Mouse (Mus musculus): ENCODE results near the gene Tnfrsf8. TPM values are rescaled to one million over a fixed set of nuclear protein-coding genes. Genes with fewer than 3 reads are reported as not detected.
A peak's percentile ranks its signal among the peaks of the same experiment; 100 is the strongest.

Gene Tnfrsf8
- total RNA-seq, 2 experiments from 2014 or later, result 1.1 to 2.8 TPM

DNA sequence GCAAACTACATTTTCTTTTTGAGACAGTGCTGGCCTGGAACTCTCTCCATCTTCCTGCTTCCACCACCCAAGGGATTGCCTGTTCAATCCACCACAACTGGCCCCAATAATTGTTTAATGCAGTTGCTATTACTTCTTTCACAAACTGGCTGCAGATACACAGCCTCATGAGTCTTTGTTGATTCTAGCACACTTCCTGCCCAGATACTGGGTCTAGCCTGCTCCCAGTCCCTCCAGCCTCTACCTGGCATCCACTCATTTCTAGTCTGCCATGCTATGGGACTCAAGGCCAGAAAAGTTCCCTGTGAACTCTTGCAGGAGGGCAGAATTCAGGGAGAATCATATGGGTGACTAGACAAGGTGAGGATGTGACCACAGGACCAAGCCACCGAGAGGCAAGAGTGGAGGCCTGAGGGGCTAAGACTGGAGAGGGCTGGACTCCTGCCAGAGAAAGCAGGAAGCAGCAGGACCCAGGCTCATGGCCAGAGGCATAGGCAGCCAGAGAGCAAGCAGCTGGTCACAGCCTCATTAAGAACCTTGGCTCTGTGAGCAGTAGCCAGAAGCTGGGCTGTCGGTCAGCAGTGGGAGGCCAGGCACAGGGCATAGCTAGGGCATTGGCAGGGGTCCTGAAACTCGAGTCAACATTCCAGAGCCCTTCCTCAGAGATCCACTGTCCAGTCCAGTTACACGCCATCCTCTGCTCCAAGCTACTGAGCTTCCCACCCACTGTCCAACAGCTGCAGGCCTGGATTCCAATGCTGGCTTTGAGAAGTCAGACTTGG, 75.7 kb downstream of the Tnfrsf8 start:
- ATAC-seq (ENCODE audit: poor library complexity, severe bottlenecking), result no peak

DNA sequence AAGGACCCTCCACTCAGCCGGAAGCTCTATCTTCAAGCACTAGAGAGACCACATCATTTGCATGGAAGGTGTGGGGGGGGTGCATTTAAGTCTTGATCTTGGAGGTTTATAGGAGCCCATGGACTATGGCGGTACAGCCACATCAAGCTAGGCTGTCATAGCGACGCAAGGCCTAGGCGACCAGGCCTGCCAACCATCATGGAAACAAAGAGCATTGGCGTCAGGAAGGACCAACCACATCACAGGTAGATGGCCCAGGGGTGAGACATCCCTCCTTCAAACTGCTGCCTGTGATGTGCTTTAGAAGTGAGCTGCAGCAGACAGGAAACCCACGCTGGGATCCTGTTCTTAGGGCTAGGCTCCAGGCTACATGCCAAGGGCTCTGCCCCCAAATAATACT, 78.9 kb downstream of the Tnfrsf8 start:
- ATAC-seq (ENCODE audit: poor library complexity, severe bottlenecking), result peak; percentile 5

DNA sequence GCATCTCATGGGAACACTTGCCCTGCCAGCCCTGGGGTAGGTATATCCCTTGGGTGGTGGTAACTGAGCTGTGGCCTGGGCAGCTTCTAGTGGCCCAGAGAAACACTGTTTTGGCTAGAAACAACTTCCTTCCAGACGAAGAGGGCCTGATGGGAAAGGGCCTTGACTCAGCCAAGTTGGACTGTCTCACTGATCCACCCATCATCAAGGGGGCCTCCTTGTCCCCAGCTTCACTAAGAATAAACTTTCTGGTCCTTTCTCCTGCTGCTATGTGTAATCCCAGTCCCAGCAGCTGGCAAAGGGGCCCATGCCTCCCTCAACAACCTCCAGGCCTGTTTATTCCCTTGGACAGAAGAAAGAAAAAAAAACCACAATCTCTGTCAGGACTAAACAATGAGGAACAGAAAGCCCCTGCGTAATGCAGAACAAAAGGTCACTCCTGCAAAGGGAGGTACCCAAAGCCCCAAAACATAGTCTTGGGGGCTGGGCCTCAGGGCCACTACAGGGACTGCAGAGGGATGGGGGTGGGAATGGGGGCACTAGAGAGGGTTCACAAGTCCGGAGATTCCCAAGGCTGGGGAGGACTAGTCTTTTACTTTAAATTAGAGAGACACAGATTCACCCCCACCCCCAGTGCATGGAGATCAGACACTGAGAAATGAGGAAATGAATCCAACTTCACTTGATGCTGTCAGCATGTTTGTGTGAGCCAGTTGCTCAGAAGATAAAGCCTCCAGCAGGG, 81.3 kb downstream of the Tnfrsf8 start:
- peak; percentile 62 for ATAC-seq (ENCODE audit: poor library complexity, severe bottlenecking)

DNA sequence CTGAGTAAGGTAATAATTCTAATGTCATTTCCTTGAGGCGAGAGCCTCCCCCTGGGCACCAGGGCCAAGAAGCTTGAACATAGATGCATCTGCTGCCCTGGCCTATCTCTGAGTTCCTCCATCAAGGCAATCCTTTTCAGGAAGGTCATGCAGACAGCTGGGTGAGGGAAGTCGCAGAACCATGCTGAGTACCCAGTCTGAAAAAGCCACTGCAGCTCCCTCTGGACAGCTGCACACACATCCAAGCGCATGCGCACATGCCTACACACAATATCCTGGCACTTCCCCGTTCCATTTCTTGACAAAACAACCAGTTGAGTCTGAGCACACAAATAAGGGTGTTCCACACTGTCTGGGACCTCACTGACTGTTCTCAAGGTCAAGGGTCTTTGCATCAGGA, 83.2 kb downstream of the Tnfrsf8 start:
- no peak for ATAC-seq (ENCODE audit: poor library complexity, severe bottlenecking)

DNA sequence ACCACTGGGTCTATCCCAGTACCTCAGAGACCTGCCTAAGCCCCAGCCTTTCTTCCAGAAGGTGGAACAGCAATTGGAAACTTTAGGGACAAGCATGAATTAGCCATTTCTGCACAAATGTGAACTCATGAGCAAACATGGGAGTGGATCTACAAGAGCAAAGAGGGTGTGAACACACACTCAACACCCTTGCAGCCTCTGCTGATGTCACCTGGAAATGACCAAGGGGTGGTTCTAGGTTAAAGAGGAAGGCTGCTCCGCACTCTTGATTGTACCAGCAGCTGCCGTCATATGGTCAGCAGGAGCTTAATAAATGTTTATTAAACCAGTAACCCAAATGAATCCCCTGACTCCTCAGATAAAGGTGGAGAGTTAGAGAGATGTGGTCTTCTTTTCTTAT, 84.3 kb downstream of the Tnfrsf8 start:
- ATAC-seq (ENCODE audit: poor library complexity, severe bottlenecking), result no peak

DNA sequence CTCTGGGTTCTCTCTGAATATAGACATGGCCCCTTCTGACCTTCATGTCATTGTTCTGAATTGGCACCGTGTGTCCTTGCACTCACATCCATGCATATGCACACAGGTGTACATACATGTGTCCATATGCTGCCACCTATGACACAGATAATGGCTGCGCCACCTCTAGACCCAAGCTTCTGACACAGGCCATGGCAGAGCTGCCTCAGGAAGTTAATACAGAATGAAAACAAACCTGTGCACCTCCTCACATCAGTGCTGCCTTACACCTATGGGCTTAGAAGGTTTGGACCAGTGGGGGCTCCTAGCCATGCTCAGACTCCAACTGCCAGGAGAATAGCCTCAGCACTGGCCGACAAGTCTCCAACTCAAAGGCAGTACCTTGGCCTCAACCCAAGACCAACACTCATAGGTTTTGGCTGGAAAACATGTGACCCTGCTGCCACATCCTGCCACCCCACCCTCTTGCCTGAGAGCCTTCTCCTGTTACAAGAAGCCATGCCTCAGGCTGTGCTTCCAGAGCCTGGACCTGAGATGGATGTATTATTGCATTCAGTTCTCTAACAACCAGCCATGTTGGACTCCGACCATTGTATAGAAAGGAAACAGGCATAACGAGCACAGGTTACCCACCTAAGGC, 85.3 kb downstream of the Tnfrsf8 start:
- ATAC-seq (ENCODE audit: poor library complexity, severe bottlenecking), result 0 out of 2 replicates have a peak, but pooled peaks have one; percentile 16

DNA sequence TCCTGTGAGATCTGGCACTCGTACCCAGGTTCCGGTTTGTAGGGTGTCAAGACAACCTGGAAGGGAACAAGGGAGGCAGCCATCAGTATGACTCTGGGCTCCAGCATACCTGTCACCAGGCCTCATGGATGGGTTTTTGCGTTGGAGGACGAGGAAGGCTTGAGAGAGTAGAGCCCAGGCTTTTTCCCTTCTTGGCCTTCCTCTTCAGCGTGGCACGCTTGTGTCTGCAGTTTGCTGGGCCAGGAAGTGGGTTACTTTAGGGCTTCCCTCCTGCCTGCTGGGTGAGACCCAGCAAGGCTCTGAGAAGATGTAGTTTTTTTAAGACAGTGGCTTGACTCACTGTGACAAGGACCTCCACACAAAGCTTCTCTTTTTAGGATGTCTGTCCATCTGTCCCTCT, 85.9 kb downstream of the Tnfrsf8 start:
- ATAC-seq (ENCODE audit: poor library complexity, severe bottlenecking), result peak; percentile 16; the same call in 1 of the 2 replicates

DNA sequence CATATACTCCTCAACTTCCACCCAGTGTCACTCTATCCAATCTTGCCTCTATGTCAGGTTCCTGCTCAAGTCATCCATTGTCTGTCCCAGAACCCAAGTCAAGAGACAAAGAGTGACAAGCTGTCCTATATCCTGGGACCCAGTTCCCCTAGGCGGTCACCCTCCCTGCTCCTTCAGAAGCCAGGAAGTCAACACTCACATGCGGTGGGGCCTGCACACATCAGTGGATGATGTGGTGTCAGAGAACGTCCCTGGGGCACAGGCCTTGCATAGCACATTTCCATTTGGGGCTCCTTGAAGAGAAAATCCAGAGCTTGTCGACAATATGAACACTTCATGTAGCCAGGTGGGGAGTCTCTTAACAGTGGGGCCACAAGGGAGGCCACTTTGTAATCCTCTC, 90.4 kb downstream of the Tnfrsf8 start:
- no peak for ATAC-seq (ENCODE audit: poor library complexity, severe bottlenecking)

DNA sequence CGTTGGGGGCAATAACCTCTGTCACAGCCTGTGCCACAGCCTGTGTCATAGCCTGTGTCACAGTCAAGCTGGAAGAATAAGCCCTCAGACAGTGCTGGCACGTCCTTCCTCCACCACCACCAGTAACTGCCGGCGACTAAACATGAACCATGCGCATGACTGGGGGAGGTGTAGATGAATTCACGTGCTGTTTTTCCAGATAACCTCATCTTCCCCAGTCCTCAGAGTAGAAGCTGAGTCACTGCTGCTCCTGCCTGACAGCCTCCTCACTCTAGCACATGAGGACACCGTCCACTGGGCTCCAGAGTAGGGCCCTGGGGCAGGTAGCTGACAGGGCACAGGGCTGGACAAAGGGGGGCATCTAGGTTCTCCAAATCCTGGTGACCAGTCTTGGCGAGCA, 92.9 kb downstream of the Tnfrsf8 start:
- ATAC-seq (ENCODE audit: poor library complexity, severe bottlenecking), result 0 out of 2 replicates have a peak, but pooled peaks have one; percentile 6

DNA sequence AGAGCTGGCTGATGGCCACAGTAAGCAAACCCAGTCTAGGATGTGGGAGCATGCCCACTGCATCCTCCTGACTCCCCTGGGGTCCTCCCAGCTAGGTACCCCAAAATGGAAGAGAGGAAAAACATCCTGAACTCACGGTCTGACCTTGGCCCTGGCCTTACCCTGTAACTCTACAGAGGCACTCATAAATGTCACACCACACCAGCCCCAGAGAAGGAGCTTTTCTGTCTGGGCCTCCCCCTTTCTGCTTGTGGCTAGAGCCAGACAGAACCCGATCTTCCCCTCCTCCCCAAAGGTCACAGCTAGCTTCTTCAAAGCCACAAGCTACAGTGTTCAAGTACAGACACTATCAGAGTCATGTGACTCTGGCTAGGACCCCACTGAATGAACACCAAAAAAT, 93.6 kb downstream of the Tnfrsf8 start:
- peak; percentile 48 for ATAC-seq (ENCODE audit: poor library complexity, severe bottlenecking)

DNA sequence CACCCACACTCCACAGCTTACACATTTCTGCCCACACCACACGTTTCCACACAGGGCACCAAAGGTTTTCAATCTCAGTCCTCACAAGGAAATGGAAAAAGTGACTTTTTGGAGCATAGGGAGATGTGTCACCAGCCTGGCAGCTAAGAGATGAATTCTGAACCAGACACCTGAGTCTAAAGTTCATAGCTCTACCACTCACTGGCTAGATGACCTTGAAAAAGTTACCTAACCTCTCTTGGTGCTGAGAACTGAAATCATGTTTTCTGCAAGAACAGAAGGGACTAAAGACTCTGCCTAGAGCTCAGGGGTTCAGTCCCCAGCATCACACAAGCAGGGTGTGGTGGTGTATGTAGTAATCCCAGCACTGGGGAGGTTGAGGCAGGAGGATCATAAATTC, 95.0 kb downstream of the Tnfrsf8 start:
- no peak for ATAC-seq (ENCODE audit: poor library complexity, severe bottlenecking)

DNA sequence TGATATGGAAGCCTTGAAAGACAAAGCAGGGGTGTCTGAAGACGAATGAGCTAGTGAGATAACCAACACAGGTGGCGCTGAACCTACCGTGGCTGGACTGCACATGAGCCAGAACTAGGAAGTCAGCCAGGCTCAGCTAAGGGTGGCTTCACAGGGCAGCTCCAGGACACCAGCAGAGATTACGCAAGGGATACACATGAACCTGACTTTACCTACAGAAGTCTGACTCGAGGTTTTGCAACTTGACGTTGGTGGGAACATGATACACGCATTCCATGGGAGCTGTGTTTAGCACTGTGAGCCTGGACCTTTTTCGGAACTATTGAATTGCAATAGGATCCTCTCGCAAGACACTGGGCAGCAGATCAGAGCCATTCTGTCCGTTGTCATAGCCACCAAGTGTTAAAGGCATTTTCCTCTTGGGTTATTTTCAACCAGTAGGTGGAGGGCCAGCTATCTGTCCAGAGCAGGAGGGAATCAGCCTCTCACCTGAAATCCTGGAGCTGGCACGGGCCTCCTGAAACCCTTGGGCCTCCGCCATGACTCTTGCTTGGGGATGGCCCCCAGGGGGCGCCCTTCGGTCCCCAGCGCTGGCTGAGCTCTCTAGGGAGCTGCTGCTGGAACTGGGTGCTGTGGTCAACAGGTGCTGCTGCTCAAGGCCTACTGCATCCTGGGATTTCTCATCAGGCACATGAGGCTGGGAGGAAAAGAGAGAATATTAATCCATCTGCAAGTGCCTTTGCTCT, 95.6 kb downstream of the Tnfrsf8 start:
- ATAC-seq (ENCODE audit: poor library complexity, severe bottlenecking), result peak; percentile 59

DNA sequence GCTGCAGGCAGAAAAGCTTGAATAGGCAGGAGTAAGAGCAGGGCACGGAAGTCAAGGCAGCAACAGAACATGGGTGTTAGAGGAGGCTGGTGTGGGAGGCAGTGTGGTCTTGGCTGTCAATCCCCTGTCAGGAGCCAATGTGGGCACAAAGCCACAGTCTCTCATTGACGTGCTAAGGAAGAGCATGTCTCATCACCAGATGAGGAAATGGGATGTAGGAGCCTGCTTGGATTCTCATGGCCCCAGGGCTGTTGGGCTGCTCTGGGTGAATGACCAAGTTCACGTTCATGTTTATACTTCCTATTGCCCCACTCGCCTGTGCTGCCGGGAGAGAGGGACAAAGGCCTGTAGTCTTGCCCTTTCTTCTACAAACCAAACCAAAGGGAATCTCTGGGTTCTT, 97.1 kb downstream of the Tnfrsf8 start:
- no peak for ATAC-seq (ENCODE audit: poor library complexity, severe bottlenecking)

Other genes starting within 250 kb of the Tnfrsf8 start
- 22.2 and 24.0 TPM in 2 replicates for gene Vps13d, start 120.2 kb downstream of the Tnfrsf8 start, total RNA-seq (2015)
- 40.0 and 59.4 TPM in 2 replicates for gene Vps13d, start 120.2 kb downstream of the Tnfrsf8 start, total RNA-seq (2017)
- gene Tnfrsf1b, start 68.3 kb downstream of the Tnfrsf8 start, total RNA-seq (2015), result 107 and 112 TPM in 2 replicates
- gene Tnfrsf1b, start 68.3 kb downstream of the Tnfrsf8 start, total RNA-seq (2017), result 113 and 122 TPM in 2 replicates
- gene Zfp990, start 195.6 kb upstream of the Tnfrsf8 start, total RNA-seq (2015), result 0.25 TPM in 1 of 2 replicates, not detected in the other
- gene Zfp990, start 195.6 kb upstream of the Tnfrsf8 start, total RNA-seq (2017), result not detected in 2 replicates